Mouse (Mus musculus) forebrain, embryonic 13.5 days (tissue): ENCODE data around the gene Slc8a3. TPM values are rescaled to one million over a fixed set of nuclear protein-coding genes. Genes with fewer than 3 reads are reported as not detected.

Source experiments
- ATAC-seq: fragments of 200-750 bp; cut with Nextera tagmentation; 2 replicates; pipeline ENCODE4 v1.8.0; 2017
- H3K27ac ChIP-seq: fragments of 300-500 bp; sonication (generic); 2 replicates; pipeline ENCODE4 v1.5.1; 2015; ENCODE audit warnings: inconsistent platforms, mild to moderate bottlenecking, moderate library complexity
- H3K27me3 ChIP-seq: fragments of 300-500 bp; sonication (generic); 2 replicates; pipeline ENCODE4 v1.6.1; 2015; ENCODE audit warnings: mild to moderate bottlenecking, inconsistent platforms
- H3K36me3 ChIP-seq: fragments of 300-500 bp; sonication (generic); 2 replicates; pipeline ENCODE4 v1.6.1; 2015; ENCODE audit warnings: mild to moderate bottlenecking, inconsistent platforms; ENCODE audit not compliant: poor library complexity, severe bottlenecking
- H3K4me1 ChIP-seq: fragments of 300-500 bp; sonication (generic); 2 replicates; pipeline ENCODE4 v1.6.1; 2015; ENCODE audit warnings: inconsistent platforms
- H3K4me2 ChIP-seq: fragments of 300-500 bp; sonication (generic); 2 replicates; pipeline ENCODE4 v1.6.1; 2015; ENCODE audit warnings: inconsistent platforms, mild to moderate bottlenecking, moderate library complexity
- H3K4me3 ChIP-seq: fragments of 300-500 bp; sonication (generic); 2 replicates; pipeline ENCODE4 v1.5.1; 2015; ENCODE audit warnings: mild to moderate bottlenecking, inconsistent platforms
- H3K9ac ChIP-seq: fragments of 300-500 bp; sonication (generic); 2 replicates; pipeline ENCODE4 v1.6.1; 2015; ENCODE audit warnings: mild to moderate bottlenecking, inconsistent platforms
- H3K9me3 ChIP-seq: fragments of 300-500 bp; sonication (generic); replicated peaks from 2 replicates; pipeline ENCODE4 v1.6.1; 2016; ENCODE audit warnings: inconsistent platforms
- WGBS: fragments of 180-500 bp; shearing (Covaris S2); methylation state at CpG from one replicate; pipeline ENCODE4 v1.1.7; 2015; 5-methylcytosine and 5-hydroxymethylcytosine counted together
- polyA plus RNA-seq: library from polyadenylated mRNA; unstranded; fragments of >200 nt; fragmentation: Nextera tagmentation; extraction: Ambion mirVana; gene quantifications from 2 replicates; pipeline ENCODE4 v1.2.1, GENCODE M21; 2015

The Slc8a3 gene
- polyA plus RNA-seq, 1 experiment from 2014 or later = 2.0 TPM

DNA sequence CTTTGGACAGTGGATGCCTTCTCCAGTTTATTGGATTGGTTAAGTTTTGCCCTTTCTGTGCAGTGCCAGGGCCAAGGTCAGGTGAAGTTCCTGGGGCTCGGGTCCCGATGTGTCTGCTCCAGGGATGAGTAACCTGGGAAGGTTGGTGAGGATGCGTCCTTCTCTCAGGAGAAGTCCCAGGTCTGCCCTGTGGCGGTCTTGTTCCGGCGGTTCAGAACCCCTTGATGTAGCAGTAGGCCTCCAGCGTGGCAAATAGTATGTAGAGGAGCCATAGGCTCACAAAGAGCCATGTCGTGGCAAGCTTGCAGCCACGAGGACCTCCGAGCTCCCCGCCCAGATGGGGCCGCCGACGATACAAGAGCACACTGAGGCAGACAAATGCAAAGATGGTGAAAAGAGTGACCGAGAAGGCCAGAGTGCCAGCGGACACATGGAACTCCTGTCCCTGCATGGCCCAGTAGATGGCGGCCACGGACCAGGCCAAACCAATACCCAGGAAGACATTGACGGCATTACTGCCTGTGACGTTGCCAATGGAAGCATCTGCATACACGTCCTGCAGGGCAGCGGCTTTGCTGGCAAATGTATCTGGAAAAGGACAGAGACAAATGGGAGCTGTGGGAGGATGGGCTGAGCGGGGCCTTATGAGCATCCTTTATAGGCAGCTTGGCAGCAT is 133.6 kb downstream of the Slc8a3 start:
- Histone ChIP-seq H3K4me2 (peak overlapping the region; percentile 34), H3K9ac (no peak overlapping the region), H3K9me3 (no peaks in the 10 kb centered on the region), H3K27ac (no peak overlapping the region), H3K27me3 (peaks cover 4% of the 10 kb centered on the region; the same call in 1 of the 2 replicates), H3K4me3 (no peak overlapping the region), H3K36me3 (no peaks in the 10 kb centered on the region), H3K4me1 (no peaks in the 10 kb centered on the region)
- 31% methylated on average over 23 of the region's 23 CpGs for WGBS
- ATAC-seq = peak; percentile 89

DNA sequence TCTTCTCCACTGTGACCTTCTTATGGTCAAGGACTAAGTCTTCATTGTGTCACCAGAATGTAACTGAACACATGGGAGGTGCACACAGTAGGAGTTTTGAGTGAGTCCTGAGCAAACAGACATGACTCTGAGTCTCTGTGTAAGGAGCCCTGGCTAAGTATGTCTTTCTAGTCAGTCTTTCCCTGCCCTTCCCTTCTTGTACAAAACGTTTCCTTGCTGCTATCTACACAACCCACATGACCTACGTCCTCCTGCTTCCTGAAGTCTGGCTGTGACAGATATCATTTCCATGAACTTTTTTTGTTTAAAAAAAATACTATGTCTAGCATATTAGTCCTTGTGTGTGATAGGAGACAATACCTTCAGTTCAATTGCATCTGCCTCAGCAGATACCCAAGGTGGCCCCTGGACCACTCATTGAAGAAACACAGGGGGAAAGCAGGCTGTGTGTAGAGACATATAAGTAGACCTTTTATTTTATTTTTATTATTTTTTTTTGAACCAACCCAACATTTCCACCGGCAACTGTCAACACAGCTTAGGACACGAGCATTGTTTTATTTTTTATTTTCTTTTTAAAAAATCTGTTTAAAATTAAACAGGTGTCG is 135.4 kb downstream of the Slc8a3 start:
- Histone ChIP-seq H3K27me3 (no peaks in the 10 kb centered on the region), H3K9me3 (no peaks in the 10 kb centered on the region), H3K36me3 (no peaks in the 10 kb centered on the region), H3K4me2 (no peak overlapping the region), H3K4me3 (no peak overlapping the region), H3K27ac (no peak overlapping the region), H3K4me1 (no peaks in the 10 kb centered on the region), H3K9ac (no peak overlapping the region)
- WGBS = 83% methylated on average over 5 of the region's 5 CpGs
- no peak for ATAC-seq

DNA sequence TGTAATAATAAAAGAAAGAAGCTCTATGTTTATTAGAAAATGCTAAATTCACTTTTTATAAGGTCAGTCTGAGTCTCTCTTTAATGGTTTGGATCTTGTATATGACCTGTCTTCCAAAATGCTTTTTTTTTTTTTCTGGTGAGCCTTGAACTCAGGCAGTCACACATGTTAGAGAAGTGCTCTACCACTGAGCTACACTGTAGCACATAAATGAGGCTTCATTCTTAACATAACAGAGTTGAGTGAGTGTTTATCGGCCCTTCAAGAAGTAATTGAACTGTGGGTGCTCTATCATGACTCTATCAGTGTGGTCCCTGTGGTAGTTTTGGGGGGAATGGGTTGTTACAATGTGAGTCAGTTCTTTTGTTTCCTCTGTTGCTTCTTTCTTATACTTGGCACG is 139.0 kb downstream of the Slc8a3 start:
- Histone ChIP-seq H3K9me3 (no peaks in the 10 kb centered on the region), H3K4me2 (no peak overlapping the region), H3K9ac (no peak overlapping the region), H3K27ac (no peak overlapping the region), H3K27me3 (no peaks in the 10 kb centered on the region), H3K36me3 (no peaks in the 10 kb centered on the region), H3K4me1 (no peaks in the 10 kb centered on the region), H3K4me3 (no peak overlapping the region)
- WGBS = 86% methylated on average over 2 of the region's 2 CpGs
- no peak for ATAC-seq

DNA sequence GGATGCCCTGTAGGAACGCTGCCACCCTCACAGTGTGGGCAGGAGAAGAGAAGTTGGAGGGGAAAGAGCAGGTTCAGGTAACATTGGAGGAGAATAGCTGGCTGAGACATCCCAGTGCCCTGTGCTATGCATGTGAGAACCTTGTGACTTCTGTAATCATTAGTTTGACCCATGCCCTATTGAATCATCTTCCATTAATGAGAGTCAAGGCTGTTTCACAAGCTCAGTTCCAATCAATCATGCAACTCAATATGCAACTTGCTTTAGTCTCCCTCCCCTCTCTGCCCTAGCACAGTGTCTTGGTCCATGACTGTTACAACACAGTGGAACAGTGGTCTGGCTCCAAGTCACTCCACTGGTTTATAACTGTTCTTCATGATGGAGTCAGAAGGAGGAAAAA is 143.3 kb downstream of the Slc8a3 start:
- WGBS = 75% methylated on average over 1 of the region's 1 CpGs

DNA sequence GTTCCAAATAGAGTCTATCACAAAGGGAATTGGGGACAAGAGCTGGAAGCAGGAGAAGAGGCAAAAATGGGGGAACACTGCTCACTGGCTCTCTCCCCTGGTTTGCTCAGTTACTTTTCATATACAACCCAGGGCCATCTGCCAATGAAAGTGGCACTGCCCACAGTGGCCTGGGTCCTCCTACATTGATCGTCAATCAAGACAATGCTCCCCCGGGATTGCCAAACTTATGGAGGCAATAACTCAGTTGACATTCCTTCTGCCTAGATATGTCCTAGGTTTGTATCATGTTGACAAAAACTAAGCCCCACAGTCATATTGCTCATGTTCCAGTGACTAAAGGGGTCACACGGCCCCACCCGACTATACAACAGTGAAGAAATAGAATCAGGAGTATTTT is 144.0 kb downstream of the Slc8a3 start:
- H3K4me3 ChIP-seq = no peak overlapping the region
- H3K9me3 ChIP-seq = no peaks in the 10 kb centered on the region

More for the DNA sequence above, 143.3 kb downstream of the Slc8a3 start:
- no peak for ATAC-seq
- no peak overlapping the region for H3K4me3 ChIP-seq
- H3K27me3 ChIP-seq = no peaks in the 10 kb centered on the region
- no peak overlapping the region for H3K9ac ChIP-seq
- H3K27ac ChIP-seq = no peak overlapping the region
- no peaks in the 10 kb centered on the region for H3K4me1 ChIP-seq
- no peaks in the 10 kb centered on the region for H3K9me3 ChIP-seq
- no peaks in the 10 kb centered on the region for H3K36me3 ChIP-seq
- no peak overlapping the region for H3K4me2 ChIP-seq

DNA sequence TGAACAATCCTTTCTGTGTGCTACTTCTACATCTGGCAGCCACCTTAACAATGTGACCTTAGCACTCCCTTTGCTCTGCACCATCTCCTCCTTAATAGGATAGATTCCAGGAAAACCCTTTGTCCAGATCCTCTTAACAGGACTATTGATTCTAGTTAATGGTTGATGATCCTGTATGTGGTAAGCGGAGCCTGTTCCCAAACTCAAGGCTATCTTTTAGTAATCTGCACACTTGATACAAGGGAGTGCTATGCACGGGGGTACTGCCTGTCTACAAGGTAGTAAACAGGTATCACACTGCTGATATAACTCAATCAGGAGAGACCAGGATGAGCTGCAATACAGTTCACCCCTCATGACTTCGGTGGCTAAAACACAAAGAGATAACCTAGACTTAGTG is 144.6 kb downstream of the Slc8a3 start:
- H3K4me1 ChIP-seq = no peaks in the 10 kb centered on the region
- WGBS = 84% methylated on average over 3 of the region's 3 CpGs
- no peak overlapping the region for H3K27ac ChIP-seq
- no peaks in the 10 kb centered on the region for H3K36me3 ChIP-seq
- H3K9ac ChIP-seq = no peak overlapping the region
- H3K4me3 ChIP-seq = no peak overlapping the region
- no peak overlapping the region for H3K4me2 ChIP-seq
- no peak for ATAC-seq
- H3K27me3 ChIP-seq = no peaks in the 10 kb centered on the region
- H3K9me3 ChIP-seq = no peaks in the 10 kb centered on the region

More for the DNA sequence above, 144.0 kb downstream of the Slc8a3 start:
- Histone ChIP-seq H3K36me3 (no peaks in the 10 kb centered on the region), H3K4me1 (no peaks in the 10 kb centered on the region), H3K9ac (no peak overlapping the region), H3K27ac (no peak overlapping the region), H3K4me2 (no peak overlapping the region), H3K27me3 (no peaks in the 10 kb centered on the region)
- 94% methylated on average over 4 of the region's 4 CpGs for WGBS
- ATAC-seq = no peak

DNA sequence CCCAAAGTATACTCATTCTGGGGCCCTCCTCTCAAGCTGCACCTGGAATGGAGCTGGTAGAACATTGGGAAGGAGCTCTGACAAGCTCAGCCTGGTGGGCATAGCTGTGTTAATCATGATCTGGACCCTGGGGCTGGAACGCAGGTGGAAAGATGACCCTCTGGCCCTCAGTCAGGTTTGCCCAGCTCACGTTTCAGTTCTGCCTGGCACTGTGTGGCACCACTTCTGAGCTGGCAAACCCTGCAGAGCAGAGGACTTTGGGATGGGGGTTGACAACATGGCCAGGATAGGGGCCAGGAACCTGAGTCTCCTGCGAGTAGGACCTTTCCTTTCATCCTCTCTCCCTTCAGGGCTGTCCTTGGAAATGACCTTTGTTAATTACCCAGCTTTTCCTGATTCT is 146.3 kb downstream of the Slc8a3 start:
- H3K9me3 ChIP-seq = no peaks in the 10 kb centered on the region
- H3K36me3 ChIP-seq = no peaks in the 10 kb centered on the region
- H3K27me3 ChIP-seq = no peaks in the 10 kb centered on the region
- H3K27ac ChIP-seq = no peak overlapping the region
- 91% methylated on average over 3 of the region's 3 CpGs for WGBS
- H3K4me1 ChIP-seq = no peaks in the 10 kb centered on the region
- no peak overlapping the region for H3K4me3 ChIP-seq
- H3K9ac ChIP-seq = no peak overlapping the region
- no peak overlapping the region for H3K4me2 ChIP-seq
- no peak for ATAC-seq

DNA sequence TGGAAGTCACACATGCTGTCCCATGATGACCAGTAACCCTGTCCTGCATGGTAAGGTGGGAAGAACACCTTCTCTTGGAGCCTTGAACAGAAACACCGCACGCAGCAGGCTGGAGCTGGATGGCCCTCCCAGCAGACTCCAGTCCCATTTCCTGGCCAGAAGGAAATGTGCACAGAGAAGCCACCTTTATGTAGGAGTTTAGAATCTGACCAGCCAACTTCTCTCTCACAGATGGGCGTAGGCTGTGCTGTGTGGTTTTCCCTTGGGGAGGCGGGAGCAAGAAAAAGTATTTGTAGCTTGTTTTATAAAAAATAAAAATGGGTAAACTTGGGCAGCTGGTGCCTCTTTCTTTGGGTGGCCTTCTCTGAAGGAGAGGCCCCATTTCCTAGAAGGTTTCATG is 146.9 kb downstream of the Slc8a3 start:
- Histone ChIP-seq H3K36me3 (no peaks in the 10 kb centered on the region), H3K4me2 (no peak overlapping the region), H3K27me3 (no peaks in the 10 kb centered on the region), H3K4me3 (no peak overlapping the region), H3K4me1 (no peaks in the 10 kb centered on the region), H3K27ac (no peak overlapping the region), H3K9ac (no peak overlapping the region), H3K9me3 (no peaks in the 10 kb centered on the region)
- WGBS = 90% methylated on average over 4 of the region's 4 CpGs
- ATAC-seq = no peak

DNA sequence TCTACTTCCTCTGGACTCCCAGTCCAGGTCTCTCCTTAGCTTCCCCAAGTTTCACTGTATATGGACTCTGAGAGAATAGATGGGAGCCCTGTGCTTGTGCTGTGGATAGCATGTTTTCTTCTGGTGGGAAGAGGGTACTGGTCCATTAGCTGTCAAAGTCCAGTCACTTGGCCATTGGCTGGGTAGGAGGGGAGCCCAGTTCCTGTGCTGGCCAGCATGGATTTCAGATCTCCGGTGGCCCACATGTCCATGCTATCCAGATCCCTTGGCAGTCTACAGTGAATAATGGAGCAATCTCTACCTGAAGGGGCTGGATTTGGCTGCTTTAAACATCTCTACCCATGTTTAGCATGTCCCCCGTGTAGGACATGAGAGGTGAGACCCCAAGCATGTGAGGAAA is 148.0 kb downstream of the Slc8a3 start:
- no peak overlapping the region for H3K4me3 ChIP-seq
- no peak overlapping the region for H3K4me2 ChIP-seq
- no peaks in the 10 kb centered on the region for H3K4me1 ChIP-seq
- H3K9me3 ChIP-seq = no peaks in the 10 kb centered on the region
- H3K9ac ChIP-seq = no peak overlapping the region
- no peaks in the 10 kb centered on the region for H3K27me3 ChIP-seq
- no peak for ATAC-seq
- WGBS = 86% methylated on average over 2 of the region's 2 CpGs
- no peak overlapping the region for H3K27ac ChIP-seq
- no peaks in the 10 kb centered on the region for H3K36me3 ChIP-seq

DNA sequence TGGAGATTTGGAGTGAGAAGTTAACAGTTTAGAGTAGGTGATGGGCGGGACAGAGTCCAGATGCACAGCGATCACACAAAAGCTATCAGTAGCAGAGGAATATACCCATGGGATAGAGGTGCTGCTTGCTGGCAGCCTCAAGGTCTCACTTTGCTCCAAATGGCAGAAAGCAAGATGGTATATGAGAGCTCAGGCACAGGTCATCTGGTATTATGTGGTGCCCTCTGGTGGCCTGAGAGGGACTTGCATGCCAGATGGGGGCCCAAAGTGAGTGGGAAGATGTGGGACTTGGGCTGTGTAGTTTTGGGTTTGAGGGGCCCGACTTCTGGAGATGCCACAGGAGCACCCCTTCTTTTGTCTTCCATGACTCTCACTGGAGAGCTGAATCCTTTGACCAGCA is 150.9 kb downstream of the Slc8a3 start:
- Histone ChIP-seq H3K9me3 (no peaks in the 10 kb centered on the region), H3K27me3 (no peaks in the 10 kb centered on the region), H3K27ac (no peak overlapping the region), H3K4me3 (no peak overlapping the region), H3K36me3 (no peaks in the 10 kb centered on the region), H3K9ac (no peak overlapping the region), H3K4me2 (no peak overlapping the region), H3K4me1 (no peaks in the 10 kb centered on the region)
- ATAC-seq = peak; percentile 69
- WGBS = 49% methylated on average over 3 of the region's 3 CpGs

DNA sequence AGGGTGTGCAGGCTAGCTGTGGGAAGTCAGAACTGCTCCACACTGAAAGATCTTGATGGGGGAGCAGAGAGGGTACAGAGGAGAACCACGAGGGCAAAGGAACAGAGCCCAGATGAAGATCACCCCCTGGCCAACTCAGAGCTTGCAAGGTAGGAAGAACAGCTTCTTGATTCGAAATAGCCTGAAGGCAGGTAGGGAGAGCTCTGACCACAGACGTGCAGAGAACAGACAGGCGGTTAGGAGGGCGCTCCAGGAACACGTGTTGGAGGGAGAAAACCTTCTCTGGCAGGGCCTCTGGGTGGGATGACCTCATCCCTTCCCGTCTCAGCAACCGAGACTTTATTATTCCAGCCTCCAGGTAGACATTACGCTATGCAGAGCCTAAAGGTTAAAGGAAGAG is 157.7 kb downstream of the Slc8a3 start:
- Histone ChIP-seq H3K27me3 (no peaks in the 10 kb centered on the region), H3K9me3 (no peaks in the 10 kb centered on the region), H3K36me3 (no peaks in the 10 kb centered on the region), H3K9ac (no peak overlapping the region), H3K4me1 (no peaks in the 10 kb centered on the region), H3K4me3 (no peak overlapping the region), H3K4me2 (no peak overlapping the region), H3K27ac (no peak overlapping the region)
- ATAC-seq = no peak
- WGBS = 75% methylated on average over 9 of the region's 9 CpGs

DNA sequence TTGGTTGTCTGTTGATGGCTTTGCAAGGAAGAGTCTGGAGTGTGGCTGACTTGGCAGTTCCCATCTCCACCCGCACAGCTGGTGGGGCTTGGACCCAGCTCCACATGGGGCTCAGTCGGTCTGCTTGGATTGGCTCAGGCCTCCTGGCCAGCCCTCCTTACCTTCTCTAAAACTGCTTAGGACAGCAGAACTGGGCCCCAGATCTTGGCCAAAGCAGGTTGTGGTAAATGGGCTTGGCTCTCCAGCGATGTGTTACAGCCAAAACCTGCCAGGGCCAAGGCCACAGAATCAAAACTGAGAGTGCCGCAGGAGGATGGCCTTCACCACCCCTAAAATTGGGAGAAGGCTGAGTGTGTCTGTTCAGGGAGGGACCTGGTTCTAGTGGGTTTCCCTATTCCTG is 159.1 kb downstream of the Slc8a3 start:
- Histone ChIP-seq H3K4me2 (no peak overlapping the region), H3K4me3 (no peak overlapping the region), H3K27ac (no peak overlapping the region), H3K27me3 (no peaks in the 10 kb centered on the region), H3K4me1 (no peaks in the 10 kb centered on the region), H3K9ac (no peak overlapping the region), H3K9me3 (no peaks in the 10 kb centered on the region), H3K36me3 (no peaks in the 10 kb centered on the region)
- ATAC-seq = no peak
- 99% methylated on average over 4 of the region's 4 CpGs for WGBS

DNA sequence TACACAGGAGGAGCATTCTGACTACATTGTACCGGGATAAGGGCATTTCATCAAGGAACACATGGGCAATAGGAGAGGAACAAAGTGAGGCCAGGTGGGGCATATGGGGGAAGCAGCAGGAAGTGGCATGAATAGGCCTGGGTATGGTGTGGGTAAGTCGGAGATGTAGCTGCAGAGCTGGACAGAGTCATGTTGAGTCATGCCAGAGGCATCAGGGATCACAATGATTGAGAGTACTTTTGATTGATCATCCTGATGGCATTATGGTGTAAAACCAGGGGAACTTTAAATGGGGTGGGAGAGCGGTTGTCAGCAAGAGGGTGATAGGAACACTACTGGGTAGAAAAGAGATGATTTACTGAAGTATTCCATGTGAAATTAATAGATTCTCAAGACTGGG is 160.0 kb downstream of the Slc8a3 start:
- Histone ChIP-seq H3K9ac (no peak overlapping the region), H3K27me3 (no peaks in the 10 kb centered on the region), H3K9me3 (no peaks in the 10 kb centered on the region), H3K27ac (no peak overlapping the region), H3K4me2 (no peak overlapping the region), H3K4me3 (no peak overlapping the region), H3K36me3 (no peaks in the 10 kb centered on the region), H3K4me1 (no peaks in the 10 kb centered on the region)
- ATAC-seq = no peak
- 91% methylated on average over 3 of the region's 3 CpGs for WGBS
